Mouse (Mus musculus): ENCODE measurements around the gene Ccdc85c.

The Ccdc85c gene

DNA sequence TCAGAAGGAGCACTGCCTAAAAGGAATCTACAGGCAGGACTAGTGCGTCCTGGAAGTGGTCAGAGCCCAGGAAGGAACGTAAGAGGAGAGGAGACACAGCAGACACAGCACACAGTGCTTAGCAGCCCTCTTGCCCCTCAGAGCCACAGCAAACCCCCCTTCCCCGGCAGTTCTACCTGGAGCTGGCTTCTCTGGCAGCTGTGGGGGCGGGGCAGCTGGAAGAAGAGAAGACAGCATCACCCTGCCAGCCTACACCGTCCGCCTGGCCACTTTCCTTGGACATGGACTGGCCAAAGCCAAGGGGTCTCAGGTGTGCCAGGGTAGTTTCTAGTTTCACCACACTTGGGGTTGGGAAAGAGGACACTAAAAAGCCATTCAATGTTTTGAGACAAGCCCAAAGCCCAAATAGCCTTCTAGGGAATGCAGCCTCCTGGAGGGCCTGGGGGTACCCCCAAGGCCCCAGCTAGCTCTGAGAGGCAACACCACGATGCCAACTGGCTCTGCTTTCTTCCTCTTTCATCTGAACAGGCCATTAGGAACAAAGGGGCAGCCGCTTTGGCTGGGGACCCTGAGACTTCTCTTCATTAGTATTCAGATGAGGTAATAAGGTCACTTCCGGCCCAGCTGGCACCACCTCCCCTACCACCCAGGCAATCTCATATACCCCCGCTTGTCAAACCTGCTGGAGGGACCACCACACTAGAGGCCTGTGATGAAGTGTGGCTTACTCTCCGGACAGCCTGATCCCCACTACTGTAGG, 58.4 kb downstream of the Ccdc85c start:
- no peak for DNase-seq (ENCODE audit: low read depth)

DNA sequence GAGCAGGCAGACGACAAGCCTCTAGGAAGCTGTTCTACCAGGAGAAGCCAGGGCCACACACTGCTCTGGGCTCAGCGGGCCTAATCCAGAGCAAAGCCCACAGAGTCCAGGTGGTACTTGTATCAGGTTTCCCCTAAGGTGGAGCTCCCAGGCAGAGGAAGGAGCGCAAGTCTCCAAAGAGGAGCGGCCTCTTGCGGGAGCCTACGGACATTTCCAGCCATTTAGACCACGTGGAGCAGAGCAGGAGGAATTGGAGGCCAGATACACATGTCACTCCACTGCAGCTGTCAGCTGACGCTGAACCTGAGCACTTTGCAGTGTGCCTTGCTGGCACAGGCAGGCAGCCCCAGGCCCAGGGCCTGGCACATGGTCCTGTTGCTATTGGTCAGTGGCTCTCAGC, 60.1 kb downstream of the Ccdc85c start:
- no peak for DNase-seq (ENCODE audit: low read depth)

DNA sequence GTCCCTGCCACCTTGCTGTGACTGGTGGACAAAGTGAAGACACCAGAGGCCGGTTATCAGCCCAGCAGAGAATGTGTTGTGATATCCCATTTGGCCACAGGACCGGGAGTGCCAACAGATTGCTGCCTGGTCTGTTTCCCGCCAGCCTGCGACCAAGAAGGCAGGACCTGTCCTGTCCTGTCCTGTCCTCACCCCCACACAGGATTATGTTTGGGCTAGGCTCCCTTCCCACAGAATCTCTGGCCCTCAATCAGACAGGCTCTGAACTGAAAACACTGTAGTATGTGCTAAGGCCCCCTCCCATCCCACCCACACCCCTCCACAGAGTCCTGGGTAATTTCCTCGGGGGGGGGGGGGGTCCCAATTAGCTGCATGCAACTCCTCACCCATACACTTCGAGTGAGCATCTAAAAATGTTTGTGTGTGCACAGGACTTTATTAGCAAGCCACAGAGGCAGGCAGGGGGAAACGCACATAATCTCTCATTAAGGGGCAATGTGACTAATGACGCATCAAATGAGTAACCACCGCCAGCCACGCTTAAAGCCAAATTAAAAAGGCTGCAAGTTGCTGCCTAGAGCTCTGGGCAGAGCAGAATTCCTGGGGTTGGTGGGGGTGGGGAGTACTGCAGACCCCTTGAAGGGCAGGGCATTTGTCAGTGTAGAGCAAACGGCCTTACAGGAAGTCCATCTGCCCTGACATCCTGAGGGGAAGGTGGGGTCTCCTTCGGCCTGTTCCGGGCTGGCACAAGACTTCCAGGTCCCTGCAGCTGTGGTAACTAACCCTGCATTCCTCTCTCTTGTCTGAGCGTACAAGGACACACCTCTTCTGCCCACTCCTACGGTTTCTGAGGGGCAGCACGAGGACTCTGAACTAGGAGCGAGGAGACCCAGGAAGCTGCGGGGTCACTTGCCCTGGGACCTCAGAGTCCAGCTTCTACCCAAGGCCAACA, 61.9 kb downstream of the Ccdc85c start:
- no peak for DNase-seq (ENCODE audit: low read depth)

DNA sequence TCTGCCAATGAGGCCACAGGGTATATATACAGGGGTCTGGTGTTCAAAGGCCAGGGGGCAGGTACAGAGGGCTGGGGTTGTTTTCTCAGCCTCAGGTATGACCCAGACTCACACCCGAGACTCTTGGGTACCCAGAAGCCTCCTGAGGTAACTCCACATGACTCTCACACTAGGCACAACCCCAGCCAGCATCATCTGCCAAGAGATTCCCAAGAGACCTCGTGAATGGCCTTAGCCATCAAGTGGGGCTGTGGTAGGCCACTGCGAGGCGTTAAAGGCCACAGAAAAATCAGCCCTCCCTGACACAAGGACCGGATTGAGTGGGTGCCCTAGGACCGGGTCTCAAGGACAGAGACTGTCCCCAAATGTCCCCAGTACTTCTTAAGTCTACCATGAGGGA, 62.7 kb downstream of the Ccdc85c start:
- DNase-seq (ENCODE audit: low read depth), result no peak

DNA sequence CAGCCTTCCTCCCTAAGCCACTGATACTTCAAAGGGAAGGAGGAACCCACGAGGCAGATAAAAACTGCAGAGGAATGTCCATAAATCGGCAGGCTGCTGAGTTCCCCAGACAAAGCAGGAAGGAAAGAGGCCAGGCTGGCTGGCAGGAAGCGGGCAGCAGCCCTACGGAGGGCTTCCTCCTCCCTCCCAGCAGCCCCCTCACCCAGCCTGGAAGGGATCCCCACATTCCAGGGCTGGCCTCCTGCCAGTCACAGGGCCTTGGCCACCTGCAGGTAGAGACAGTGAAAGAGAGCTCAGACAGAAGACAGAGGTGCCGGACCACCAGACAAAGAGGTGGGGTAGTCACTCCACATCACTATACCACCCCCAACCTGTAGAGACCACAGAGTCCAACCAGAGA, 63.2 kb downstream of the Ccdc85c start:
- DNase-seq (ENCODE audit: low read depth), result no peak

DNA sequence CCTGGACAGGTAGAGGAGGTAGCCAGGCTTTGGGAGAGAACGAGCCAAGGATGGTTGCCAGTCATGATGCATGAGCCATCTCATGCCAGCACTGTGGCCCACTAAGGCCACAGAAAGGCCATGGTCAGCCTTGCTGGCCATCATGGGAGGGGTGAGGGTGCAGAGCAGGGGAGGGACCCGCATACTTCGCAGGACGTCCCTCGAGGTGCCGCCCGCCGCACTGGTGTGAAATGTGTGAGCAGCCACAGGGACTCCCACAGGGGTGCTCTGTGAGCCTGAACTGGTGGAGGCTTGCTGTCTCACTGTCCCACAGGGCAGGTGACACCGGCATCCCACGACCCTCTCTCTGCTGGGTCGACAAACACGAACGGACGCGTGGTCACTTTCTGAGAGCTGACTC, 64.6 kb downstream of the Ccdc85c start:
- no peak for DNase-seq (ENCODE audit: low read depth)

DNA sequence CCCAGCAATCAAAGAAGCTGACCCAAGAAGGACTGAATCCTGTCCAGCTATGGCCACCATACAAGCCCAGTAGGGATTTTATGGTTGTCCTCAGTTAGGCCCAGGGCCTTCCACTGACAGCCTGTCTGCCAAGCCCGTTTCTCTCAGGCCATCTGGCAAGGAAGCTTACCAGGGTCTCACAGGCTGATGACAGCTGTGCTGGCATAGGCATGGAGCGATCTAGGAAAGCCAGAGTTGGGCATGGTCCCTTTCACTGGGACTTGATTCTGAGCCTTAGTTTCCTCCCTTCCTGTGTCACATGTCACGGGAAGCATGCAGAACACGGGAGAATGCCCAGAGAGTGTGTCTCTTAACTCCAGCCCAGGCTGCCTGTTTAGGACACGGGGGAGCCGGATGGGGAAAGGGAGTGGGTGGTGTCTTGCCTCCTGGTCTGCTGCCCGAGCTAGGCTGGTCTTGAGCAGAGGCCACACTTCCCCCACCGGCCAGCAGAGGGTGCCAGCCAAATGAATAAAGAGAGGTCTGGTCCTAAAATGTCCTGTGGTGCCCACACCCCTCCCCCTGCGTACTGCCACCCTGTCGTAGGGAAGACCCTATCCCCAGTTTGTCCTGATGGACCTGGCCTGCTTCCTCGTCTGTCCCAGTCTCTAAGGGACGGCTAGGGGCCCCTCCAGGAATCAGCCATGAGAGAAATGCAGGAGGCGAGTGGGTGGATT, 66.3 kb downstream of the Ccdc85c start:
- peak; percentile 56 for DNase-seq (ENCODE audit: low read depth)

DNA sequence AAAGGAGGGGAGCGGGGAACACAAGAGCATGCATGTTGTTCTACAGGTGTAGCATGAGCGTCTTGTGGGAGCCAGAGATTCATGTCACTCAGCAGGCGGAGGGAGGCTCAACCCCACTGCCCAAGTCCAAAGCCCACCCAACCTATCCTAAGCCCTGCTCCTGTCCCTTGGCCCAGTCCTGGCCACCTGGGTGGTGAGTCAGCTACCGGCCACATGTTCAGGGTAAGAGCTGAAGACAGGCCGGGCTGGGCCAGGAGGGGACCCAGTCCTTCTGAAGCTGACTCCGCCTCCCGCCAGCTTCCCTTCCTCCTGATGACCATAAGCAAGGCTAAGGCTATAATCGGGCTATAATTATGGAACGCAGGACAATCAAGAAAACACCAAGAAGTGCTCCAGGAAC, 67.0 kb downstream of the Ccdc85c start:
- DNase-seq (ENCODE audit: low read depth), result no peak

DNA sequence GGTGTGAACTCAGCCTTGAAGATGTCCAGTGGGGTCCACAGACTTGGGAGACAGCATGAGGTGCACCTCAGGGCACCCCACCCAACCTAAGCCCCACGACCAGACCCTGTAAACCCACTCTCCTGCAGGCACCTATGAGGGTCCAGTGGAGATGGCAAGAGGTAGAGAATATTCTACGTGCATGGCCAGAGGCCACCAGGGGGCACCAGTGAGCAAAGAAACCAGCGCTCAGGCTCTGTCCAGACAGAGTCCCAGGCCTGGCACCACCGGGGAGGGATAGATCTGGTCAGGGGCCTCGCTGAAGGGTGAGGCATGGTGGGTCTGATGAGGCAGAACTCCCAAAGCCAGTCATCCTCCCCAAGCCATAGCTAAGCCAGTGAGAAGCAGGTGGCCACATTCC, 68.6 kb downstream of the Ccdc85c start:
- peak; percentile 21 for DNase-seq (ENCODE audit: low read depth)

DNA sequence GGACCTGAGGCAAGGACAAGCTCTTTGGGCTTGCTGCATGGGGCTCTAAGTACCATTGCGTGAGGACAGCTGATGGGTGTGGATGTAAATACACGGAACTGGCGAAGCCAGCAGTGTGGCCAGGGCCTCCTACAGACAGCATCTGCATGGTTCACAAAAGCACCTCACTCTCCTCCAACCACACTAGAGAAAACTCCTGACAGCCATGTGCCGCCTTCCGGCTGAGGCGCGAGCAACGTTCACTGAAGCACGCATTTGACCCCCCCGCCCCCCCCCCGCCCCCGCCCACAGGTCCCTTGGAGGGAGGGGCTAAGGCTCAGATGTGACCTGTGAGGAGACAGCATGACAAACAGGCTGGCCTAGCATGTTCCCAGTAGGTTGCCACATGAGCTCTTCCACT, 70.2 kb downstream of the Ccdc85c start:
- DNase-seq (ENCODE audit: low read depth), result no peak

DNA sequence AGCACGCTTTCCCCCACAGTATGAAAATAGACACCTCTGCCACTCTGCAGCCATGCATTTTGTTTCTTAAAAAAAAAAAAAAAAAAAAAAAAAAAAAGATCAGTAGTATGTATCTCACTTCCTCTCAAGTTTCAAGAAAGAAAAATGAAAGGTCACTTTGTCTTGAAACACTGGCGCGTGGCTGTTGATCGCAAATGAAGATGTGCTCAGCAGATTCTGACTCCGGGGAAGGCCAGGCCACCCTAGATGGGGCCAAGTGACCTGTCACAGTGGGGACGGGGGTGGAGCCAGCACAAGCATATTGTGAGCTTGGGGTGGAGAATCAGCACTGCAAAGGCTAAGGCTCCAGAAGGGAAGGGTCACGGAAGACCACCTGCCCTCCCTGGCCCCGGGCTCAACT, 71.3 kb downstream of the Ccdc85c start:
- no peak for DNase-seq (ENCODE audit: low read depth)

DNA sequence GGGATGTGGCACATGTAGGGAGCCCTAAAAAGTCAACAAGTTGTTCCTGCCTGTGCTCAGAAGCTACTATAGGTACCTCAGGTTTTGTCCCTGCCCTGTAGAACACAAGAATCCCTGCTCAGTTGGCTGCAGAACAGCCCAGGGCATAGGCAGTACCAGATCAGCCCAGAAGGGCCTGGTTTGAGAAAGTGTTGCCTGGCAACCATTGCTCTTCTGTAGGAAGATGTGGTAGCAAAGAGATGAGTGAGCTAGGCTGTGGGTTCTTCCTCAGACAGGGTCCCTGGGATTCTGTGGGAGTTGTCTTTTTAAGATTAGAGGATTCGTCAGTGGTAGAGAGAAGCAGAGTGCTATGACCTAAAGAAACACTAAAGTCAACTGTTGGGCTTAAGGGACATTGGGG, 75.1 kb downstream of the Ccdc85c start:
- DNase-seq (ENCODE audit: low read depth), result no peak

DNA sequence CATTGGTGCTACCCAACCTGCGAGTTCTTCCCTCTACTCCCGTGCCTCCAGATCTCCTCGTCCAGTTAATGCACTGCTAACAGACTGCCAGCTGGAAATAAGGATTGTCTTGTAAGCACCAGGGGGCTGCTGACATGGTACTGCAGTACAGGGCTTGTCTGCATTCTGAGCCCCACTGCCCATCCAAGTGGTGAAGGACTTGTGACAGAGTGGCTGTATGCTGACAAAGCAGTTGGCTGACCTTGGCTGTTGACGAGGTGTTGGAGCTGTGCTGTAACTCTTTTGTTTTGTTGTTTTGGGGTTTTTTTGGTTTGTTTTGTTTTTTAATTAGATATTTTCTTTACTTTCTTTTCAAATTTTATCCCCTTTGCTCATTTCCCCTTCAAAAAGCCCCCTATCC, 76.8 kb downstream of the Ccdc85c start:
- DNase-seq (ENCODE audit: low read depth), result no peak

DNA sequence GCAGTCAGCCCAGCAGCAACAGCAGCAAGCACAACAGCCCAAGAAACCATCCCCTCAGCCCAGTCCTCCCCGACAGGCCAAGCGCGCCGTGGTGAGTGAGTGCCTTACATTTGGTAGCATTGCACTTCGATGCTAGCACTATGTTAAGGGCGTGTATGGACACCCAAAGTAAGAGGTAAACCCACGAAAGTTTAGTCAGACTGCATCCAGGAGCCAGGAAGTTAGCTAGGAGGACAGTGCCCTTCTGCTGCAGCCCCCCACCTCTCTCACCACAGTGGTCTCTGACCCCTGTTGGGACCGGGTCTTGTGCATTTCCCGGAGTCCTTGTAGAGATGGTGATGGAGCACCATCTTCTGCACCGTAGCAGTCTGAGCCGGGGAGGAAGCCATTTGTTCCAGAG, 79.5 kb downstream of the Ccdc85c start:
- DNase-seq (ENCODE audit: low read depth), result no peak

DNA sequence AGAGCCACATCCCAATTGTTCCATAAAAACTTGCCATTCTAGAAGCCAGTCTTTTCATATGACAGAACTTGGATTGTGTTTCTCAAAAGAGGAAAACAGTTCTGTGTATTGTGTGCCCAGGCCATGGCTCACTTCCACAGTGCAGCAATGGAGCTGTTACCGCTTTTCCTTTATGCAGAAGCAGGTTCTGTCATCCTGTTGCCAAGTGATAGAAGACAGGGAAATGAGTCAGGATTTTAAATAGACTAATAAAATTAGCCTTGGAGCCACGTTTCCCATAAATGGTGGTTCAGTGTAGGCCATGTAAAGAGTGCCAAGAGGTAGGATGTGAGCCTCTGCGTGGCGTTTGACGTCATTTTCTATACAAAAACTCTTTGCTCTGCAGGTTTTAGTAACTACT, 81.3 kb downstream of the Ccdc85c start:
- no peak for DNase-seq (ENCODE audit: low read depth)

DNA sequence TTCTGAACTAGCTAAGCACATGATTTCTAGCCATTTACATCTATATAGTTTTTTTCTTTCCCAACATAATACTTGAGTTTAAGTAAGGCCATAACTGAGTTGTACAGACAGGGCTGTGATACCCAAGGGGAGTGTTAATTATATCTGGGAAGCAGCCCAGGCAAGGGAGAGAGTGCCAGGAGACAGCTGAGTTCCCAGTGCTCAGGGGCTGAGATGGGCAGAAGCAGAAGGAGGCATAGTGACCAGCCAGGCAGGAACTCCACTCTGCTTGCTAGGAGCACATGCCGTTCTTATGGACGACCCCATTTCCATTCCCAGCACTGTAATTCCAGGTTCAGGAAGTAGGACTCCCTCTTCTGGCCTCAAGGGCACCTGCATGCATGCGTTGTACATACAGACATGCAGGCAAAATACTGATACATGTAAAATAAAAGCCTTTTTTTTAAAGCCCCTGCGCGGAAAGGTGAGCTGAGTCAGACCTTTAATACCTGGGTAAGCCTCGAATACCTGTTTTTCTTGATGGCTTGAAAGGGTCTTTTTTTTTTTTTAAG, 87.6 kb downstream of the Ccdc85c start:
- no peak for DNase-seq (ENCODE audit: low read depth)

DNA sequence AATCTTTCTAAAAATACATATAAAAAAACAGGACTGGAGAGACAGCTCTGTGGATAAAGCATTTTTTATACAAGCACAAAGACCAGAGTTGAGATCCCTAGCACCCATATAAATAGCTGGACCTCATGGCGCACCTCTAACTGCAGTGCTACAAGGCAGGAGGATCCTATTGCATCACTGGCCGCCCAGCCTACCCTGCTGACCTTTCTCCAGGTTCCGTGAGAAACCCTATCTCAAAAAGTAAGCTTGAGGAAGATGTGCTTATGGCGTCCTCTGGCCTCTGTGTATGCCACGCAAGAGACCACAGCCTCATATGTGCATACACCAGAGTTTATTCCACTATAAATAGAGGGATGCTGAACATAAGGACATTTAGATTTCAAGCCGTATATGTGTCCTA, 93.5 kb downstream of the Ccdc85c start:
- DNase-seq (ENCODE audit: low read depth), result no peak

DNA sequence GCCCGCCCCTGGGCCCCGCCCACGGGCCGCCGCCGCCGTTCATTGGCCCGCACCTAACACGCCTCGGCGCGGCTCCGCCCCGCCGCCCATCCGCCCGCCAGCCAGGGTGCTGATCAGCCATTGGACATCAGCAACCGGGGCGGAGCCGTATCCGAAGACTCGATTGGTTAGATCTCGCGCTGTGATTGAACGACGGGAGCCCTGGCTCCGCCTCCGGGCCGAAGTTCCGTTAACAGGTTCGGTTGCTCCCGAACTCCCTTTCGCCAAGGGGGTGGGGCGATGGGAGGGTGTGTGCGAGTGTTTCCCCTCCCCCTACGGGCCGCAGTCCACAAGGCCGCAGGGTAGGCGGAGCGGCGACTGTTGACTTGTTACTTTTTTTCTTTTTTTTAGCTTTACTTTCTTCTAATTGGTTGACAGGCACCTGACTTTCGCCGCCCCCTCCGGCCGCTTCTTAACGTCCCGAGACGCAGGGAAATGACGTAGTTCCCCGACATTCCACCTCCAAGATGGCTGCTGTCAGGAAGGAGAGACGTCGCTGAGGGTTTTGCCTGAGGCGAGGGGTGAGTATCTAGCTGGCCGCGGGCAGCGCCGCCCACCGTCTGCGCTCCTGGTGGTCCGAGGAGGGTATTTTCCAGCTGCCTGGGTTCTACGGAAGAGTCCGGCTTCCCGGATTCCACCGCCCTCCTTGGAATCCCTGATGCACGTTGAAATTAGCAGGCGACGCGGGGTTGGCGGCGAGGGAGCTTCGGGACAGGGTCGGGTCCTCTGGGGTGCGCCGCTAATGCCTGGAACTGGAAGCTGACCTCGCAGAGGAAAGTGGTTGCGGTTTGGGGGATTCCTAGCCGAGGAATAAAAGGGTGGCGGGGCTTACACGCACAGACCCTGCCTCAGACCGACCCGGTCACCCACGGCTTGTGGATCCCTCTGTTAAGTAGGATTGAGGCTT, 95.6 kb downstream of the Ccdc85c start, which contains the start of gene Ccnk:
Gene Ccnk (plus strand): TSS at position 259 of the 946 bp plus-strand sequence.
- peak; percentile 100 for DNase-seq (ENCODE audit: low read depth)

DNA sequence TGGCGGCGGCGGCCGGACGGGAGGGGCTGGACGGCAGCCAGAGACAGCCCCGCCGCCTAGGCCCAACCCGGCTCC, 96.1 kb downstream of the Ccdc85c start, which contains the start of gene Setd3:
Gene Setd3 (minus strand): TSS at position 69 of the 75 bp plus-strand sequence.
- DNase-seq (ENCODE audit: low read depth), result no peak

DNA sequence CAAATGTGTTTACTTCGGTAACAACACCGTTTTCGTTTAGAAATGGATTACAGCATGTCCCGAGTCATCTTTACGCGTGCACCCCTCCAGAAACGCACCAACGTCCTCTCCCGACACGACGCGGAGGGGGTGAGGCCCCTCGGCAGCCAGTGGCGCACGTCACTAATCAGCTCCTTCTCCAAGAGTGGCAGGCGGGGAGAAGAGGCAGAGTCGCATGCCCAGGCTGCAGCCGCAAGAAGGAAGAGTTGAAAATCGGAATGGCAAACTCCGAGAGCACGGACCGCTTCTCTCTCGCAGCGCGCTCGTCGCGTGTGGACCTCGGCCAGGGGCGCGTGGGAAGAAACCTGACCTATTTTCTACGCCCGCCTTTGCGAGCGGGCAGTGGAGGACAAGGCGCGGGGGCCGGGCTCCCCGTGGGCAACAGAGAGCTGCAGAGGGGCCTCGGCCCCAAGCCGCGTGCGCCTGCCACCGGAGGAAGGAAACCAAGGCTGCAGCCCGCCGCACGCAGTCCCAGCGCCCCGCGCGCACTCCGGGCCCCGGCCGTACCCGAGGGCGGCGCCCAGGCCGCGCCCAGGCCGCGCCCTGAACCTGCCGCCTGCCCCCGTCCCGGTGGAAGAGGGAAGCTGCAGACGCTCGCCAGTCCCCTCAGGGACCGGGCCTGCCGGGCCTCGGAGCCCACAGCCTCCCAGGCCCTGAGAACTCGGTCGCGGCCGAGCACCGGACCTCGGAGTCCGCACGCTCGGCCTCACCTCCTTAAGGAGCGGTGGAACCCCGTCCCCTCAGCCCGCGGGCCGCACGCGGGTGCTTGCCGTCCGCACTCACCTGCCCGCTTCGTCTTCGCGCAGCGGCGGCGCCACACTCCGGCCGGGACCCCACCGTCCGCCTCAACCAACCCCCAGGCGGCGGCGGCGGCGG, 96.6 kb downstream of the Ccdc85c start:
- DNase-seq (ENCODE audit: low read depth), result no peak

DNA sequence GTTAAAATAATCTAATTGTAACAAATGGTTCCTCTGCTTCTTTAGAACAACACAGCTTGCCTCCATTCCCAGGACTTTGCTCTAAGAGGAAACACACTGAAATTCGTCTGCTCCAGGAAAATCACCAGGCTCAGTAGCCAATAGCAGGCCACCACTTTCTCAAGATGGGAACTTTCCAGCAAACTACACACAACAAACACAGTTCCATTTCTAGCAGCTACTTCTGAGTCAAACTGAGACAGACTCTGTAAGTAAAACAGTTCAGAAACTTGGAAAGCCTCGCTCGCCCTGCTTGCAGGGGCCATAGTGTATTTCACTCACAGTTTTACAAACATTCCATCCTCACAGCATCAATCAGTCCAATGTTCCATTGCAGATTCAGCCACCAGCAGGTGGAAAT, 98.9 kb downstream of the Ccdc85c start:
- DNase-seq (ENCODE audit: low read depth), result peak; percentile 27

All from fibroblast of lung, adult 2 months (primary cell).